Mouse (Mus musculus) MEL (cell line): ENCODE data around the gene Tada2a. TPM values are rescaled to one million over a fixed set of nuclear protein-coding genes. Genes with fewer than 3 reads are reported as not detected.

Experiments used
- DNase-seq: peaks from one replicate; pipeline ENCODE4 v3.0.0; 2011; ENCODE audit warnings: low read depth, low spot score
- H3K27ac ChIP-seq: 2 replicates; pipeline ENCODE4 v1.5.1; 2012; ENCODE audit warnings: low read depth, mild to moderate bottlenecking, control low read depth, low read length, moderate library complexity; ENCODE audit not compliant: control insufficient read depth
- H3K27me3 ChIP-seq, 2 experiments: fragments of 150-350 bp in 1 of 2; sonication (generic) in 1 of 2; 2 replicates each; pipeline ENCODE4 v1.6.1; 2012; ENCODE audit warnings: low read length in 2 of 2, mild to moderate bottlenecking in 2 of 2, improper control_type of control experiment in 1 of 2, moderate library complexity in 1 of 2; ENCODE audit not compliant: insufficient read depth in 2 of 2, control insufficient read depth in 1 of 2
- H3K36me3 ChIP-seq, 2 experiments: 2 replicates each; pipeline ENCODE4 v1.6.1; 2012 to 2014; ENCODE audit warnings: low read length in 2 of 2, improper control_type of control experiment in 1 of 2, inconsistent platforms in 1 of 2, mild to moderate bottlenecking in 1 of 2; ENCODE audit not compliant: insufficient read depth in 2 of 2, control insufficient read depth in 1 of 2
- H3K4me1 ChIP-seq, 2 experiments: fragments of 150-350 bp in 1 of 2; sonication (generic) in 1 of 2; 2 replicates each; pipeline ENCODE4 v1.6.1; 2012; ENCODE audit warnings: low read length in 2 of 2, improper control_type of control experiment in 1 of 2, mild to moderate bottlenecking in 1 of 2; ENCODE audit not compliant: insufficient read depth in 2 of 2, control insufficient read depth in 1 of 2
- H3K4me3 ChIP-seq, 2 experiments: fragments of 150-350 bp in 1 of 2; sonication (generic) in 1 of 2; 2 replicates each; pipeline ENCODE4 v1.5.1; 2012; ENCODE audit warnings: low read depth in 2 of 2, low read length in 2 of 2, mild to moderate bottlenecking in 2 of 2, moderate library complexity in 2 of 2, control low read depth in 1 of 2, improper control_type of control experiment in 1 of 2; ENCODE audit not compliant: control insufficient read depth in 1 of 2, insufficient read depth in 1 of 2
- H3K79me2 ChIP-seq: 2 replicates; pipeline ENCODE4 v1.6.1; 2012; ENCODE audit warnings: mild to moderate bottlenecking, low read length, moderate library complexity; ENCODE audit not compliant: control insufficient read depth, poor library complexity, insufficient read depth
- H3K9ac ChIP-seq: 2 replicates; pipeline ENCODE4 v1.6.1; 2012; ENCODE audit warnings: low read depth, mild to moderate bottlenecking, control low read depth, low read length, moderate library complexity; ENCODE audit not compliant: control insufficient read depth, poor library complexity, severe bottlenecking
- H3K9me3 ChIP-seq: fragments of 150-350 bp; sonication (generic); replicated peaks from 2 replicates; pipeline ENCODE4 v1.6.1; 2012; ENCODE audit warnings: mild to moderate bottlenecking, low read length, improper control_type of control experiment, moderate library complexity; ENCODE audit not compliant: insufficient read depth
- CHD1 ChIP-seq: IDR thresholded peaks from 2 replicates; pipeline ENCODE4 v1.6.1; 2012; ENCODE audit warnings: low read depth, mild to moderate bottlenecking, inconsistent platforms, low read length, improper control_type of control experiment
- E2F4 ChIP-seq: IDR thresholded peaks from 2 replicates; pipeline ENCODE4 v1.6.1; 2011; ENCODE audit warnings: low read depth, low read length, improper control_type of control experiment, borderline replicate concordance
- EP300 ChIP-seq, 2 experiments: IDR thresholded peaks; 2 replicates each; pipeline ENCODE4 v1.6.1; 2011; ENCODE audit warnings: improper control_type of control experiment in 2 of 2, low read length in 2 of 2, low read depth in 1 of 2, mild to moderate bottlenecking in 1 of 2
- ETS1 ChIP-seq: IDR thresholded peaks from 2 replicates; pipeline ENCODE4 v1.6.1; 2012; ENCODE audit warnings: low read depth, mild to moderate bottlenecking, inconsistent platforms, low read length, improper control_type of control experiment, moderate library complexity
- MAFK ChIP-seq: IDR thresholded peaks from 2 replicates; pipeline ENCODE4 v1.6.1; 2011; ENCODE audit warnings: low read depth, mild to moderate bottlenecking, low read length, improper control_type of control experiment, borderline replicate concordance
- MEF2A ChIP-seq: IDR thresholded peaks from 2 replicates; pipeline ENCODE4 v1.6.1; 2014; ENCODE audit warnings: low read depth, mild to moderate bottlenecking, inconsistent platforms, low read length, improper control_type of control experiment; ENCODE audit not compliant: poor library complexity, insufficient replicate concordance, severe bottlenecking; ENCODE audit errors: extremely low read depth
- MXI1 ChIP-seq: IDR thresholded peaks from 2 replicates; pipeline ENCODE4 v1.6.1; 2011; ENCODE audit warnings: mild to moderate bottlenecking, low read depth, low read length, improper control_type of control experiment
- MYC ChIP-seq: IDR thresholded peaks from 2 replicates; pipeline ENCODE4 v1.6.1; 2011; ENCODE audit warnings: low read depth, mild to moderate bottlenecking, low read length, improper control_type of control experiment, moderate library complexity
- POLR2A ChIP-seq, 2 experiments: IDR thresholded peaks; 2 replicates each; pipeline ENCODE4 v1.6.1; 2011 to 2012; ENCODE audit warnings: low read length in 2 of 2, mild to moderate bottlenecking in 2 of 2, control low read depth in 1 of 2, improper control_type of control experiment in 1 of 2, low read depth in 1 of 2, moderate library complexity in 1 of 2; ENCODE audit not compliant: control insufficient read depth in 1 of 2, insufficient read depth in 1 of 2, poor library complexity in 1 of 2
- POLR2AphosphoS2 ChIP-seq: IDR thresholded peaks from 2 replicates; pipeline ENCODE4 v1.6.1; 2011; ENCODE audit warnings: low read length, improper control_type of control experiment
- POLR2AphosphoS5 ChIP-seq: IDR thresholded peaks from 2 replicates; pipeline ENCODE4 v1.6.1; 2012; ENCODE audit warnings: low read depth, borderline replicate concordance, mild to moderate bottlenecking, inconsistent platforms, low read length, moderate library complexity, mixed read lengths
- SMC3 ChIP-seq: IDR thresholded peaks from 2 replicates; pipeline ENCODE4 v1.6.1; 2011; ENCODE audit warnings: low read depth, low read length, improper control_type of control experiment
- TAL1 ChIP-seq: IDR thresholded peaks from 2 replicates; pipeline ENCODE4 v1.6.1; 2012; ENCODE audit warnings: mild to moderate bottlenecking, inconsistent platforms, low read length, moderate library complexity, mixed read lengths
- USF1 ChIP-seq: IDR thresholded peaks from 2 replicates; pipeline ENCODE4 v1.6.1; 2014; ENCODE audit warnings: low read depth, mild to moderate bottlenecking, inconsistent platforms, low read length, improper control_type of control experiment, moderate library complexity
- USF2 ChIP-seq, 2 experiments: IDR thresholded peaks; 2 replicates each; pipeline ENCODE4 v1.6.1; 2011 to 2012; ENCODE audit warnings: improper control_type of control experiment in 2 of 2, low read length in 2 of 2, borderline replicate concordance in 1 of 2, inconsistent platforms in 1 of 2, low read depth in 1 of 2, mild to moderate bottlenecking in 1 of 2; ENCODE audit not compliant: insufficient read depth in 1 of 2
- ZKSCAN1 ChIP-seq: IDR thresholded peaks from 2 replicates; pipeline ENCODE4 v1.6.1; 2012; ENCODE audit warnings: low read depth, mild to moderate bottlenecking, inconsistent platforms, low read length, improper control_type of control experiment, moderate library complexity
- ZNF384 ChIP-seq: IDR thresholded peaks from 2 replicates; pipeline ENCODE4 v1.6.1; 2012; ENCODE audit warnings: low read depth, mild to moderate bottlenecking, inconsistent platforms, low read length, improper control_type of control experiment
- polyA plus RNA-seq, 2 experiments: library from polyadenylated mRNA; stranded (reverse) in 1 of 2; unstranded in 1 of 2; fragments of >175 nt in 1 of 2; fragments of >200 nt in 1 of 2; gene quantifications; 2 replicates each; pipeline versions ENCODE4 v1.2.1 to v1.2.4; 2012; ENCODE audit warnings: low replicate concordance in 2 of 2, low read depth in 1 of 2; ENCODE audit not compliant: insufficient read length in 2 of 2, insufficient read depth in 1 of 2, missing spikeins in 1 of 2
- total RNA-seq: library from RNA; depleted of rRNA; stranded (reverse); fragments of 300-350 nt; gene quantifications from 2 replicates; pipeline ENCODE4 v1.2.3, GENCODE M21; 2012

Gene Tada2a
- total and polyA plus RNA-seq, 3 experiments, result 35.9 to 37.8 TPM; not detected in 1

DNA sequence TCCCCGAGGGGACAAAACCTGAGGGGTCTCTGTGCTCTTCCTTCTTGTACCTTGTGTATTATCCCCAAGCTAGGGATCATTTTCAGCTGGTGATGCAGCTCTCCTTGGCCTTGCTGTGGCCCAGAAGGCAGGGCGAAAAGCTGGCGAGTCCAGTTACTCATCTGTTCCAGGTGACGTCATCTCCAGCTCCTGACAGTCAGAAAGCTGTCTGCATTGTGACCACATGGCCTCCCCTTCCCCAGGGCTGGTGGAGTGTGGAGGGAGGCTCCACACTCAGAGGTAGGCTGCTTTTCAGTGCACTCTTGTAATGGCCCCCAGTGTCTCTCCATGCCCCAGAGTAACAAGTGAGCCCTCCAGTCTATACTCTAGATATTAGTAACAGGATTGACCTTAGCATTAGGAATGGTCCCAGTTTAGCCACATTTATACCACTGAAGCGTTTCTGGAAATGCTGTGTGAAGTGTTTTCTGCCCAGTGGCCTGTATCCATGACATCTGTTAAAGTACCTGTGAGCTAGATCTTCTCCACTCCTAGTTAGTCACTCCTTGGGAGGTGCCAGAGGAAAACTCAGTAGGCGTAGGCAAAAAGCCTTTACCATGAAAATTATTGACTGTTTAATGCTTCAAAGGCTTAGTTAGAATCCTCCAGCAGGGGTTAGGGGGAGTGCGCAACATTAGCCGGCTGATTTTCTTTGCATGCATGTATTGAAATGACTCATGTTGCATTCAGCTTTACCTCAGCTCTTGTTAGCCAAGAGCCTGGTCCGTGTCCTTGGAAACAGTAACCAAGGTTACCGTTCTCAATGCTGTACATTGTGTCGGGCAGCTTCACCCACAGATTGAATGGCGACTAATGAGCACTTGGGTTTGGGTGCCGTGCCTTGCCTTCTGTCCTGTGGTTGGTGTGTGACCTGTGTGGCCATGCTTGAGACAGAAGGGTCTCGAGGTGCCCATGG is 86.3 kb downstream of the Tada2a start:
- Histone ChIP-seq H3K27me3 (no peaks in the 10 kb centered on the region), H3K9ac (no peak overlapping the region), H3K9me3 (no peaks in the 10 kb centered on the region), H3K4me1 (no peaks in the 10 kb centered on the region), H3K4me3 (no peak overlapping the region), H3K79me2 (no peaks in the 10 kb centered on the region), H3K36me3 (peaks cover 0 to 2% of the 10 kb centered on the region in 2 experiments; a peak in 2 of 4 replicates), H3K27ac (no peak overlapping the region)
- TF ChIP-seq POLR2AphosphoS2 (peak; percentile 37; the same call in 1 of the 2 replicates), TAL1 (no peak), USF1 (no peak)
- DNase-seq, result no peak

DNA sequence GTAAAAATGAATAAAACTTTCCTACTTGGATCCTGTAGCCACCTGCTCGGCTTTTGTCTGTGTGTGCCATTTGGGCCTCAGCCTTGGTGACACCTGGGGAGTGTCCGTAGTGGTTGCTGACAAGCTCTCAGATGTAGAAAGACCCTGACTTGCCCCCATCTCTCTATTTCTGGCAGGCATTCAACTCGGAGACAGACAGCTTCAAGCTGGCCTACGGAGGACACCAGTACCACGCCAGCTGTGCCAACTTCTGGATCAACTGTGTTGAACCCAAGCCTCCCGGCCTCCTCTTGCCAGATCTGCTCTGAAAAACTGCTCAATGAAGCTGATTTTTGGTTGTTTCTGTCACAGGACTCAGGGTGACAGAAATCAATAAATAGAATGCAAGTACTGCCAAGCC is 88.8 kb downstream of the Tada2a start:
- peaks cover 0 to 2% of the 10 kb centered on the region in 2 experiments; a peak in 2 of 4 replicates for H3K36me3 ChIP-seq
- H3K79me2 ChIP-seq, result no peaks in the 10 kb centered on the region
- H3K9ac ChIP-seq, result no peak overlapping the region
- H3K4me3 ChIP-seq, result no peak overlapping the region
- H3K27me3 ChIP-seq, result no peaks in the 10 kb centered on the region
- H3K27ac ChIP-seq, result no peak overlapping the region
- no peak for DNase-seq
- H3K9me3 ChIP-seq, result no peaks in the 10 kb centered on the region
- TF ChIP-seq EP300 (IDR thresholded peaks at IDR 0.05; ENCODE audit: low read depth in 1 of 2, low read length in 2 of 2), result no peak
- no peak for TF ChIP-seq MYC
- no peak for TF ChIP-seq MXI1
- TF ChIP-seq ZKSCAN1, result no peak
- TF ChIP-seq ETS1, result no peak
- TF ChIP-seq MAFK, result no peak
- TF ChIP-seq SMC3, result no peak
- TF ChIP-seq MEF2A, result no peak
- TF ChIP-seq POLR2AphosphoS5, result no peak
- TF ChIP-seq USF1, result no peak
- TF ChIP-seq CHD1, result no peak
- no peak for TF ChIP-seq USF2 (IDR thresholded peaks at IDR 0.05; ENCODE audit: borderline replicate concordance in 1 of 2, insufficient read depth in 1 of 2, low read depth in 1 of 2, low read length in 2 of 2)
- TF ChIP-seq ZNF384, result no peak
- TF ChIP-seq POLR2A (IDR thresholded peaks at IDR 0.05; ENCODE audit: control insufficient read depth in 1 of 2, insufficient read depth in 1 of 2, low read depth in 1 of 2, low read length in 2 of 2, poor library complexity in 1 of 2), result no peak
- no peak for TF ChIP-seq E2F4
- no peaks in the 10 kb centered on the region for H3K4me1 ChIP-seq
